Mouse (Mus musculus) embryonic facial prominence, embryonic 15.5 days (tissue): ENCODE measurements around the gene Tcf12. TPM values are rescaled to one million over a fixed set of nuclear protein-coding genes. Genes with fewer than 3 reads are reported as not detected.

Experiments
- ATAC-seq: fragments of 200-750 bp; cut with Nextera tagmentation; 2 replicates; pipeline ENCODE4 v1.8.0; 2017; ENCODE audit warnings: low read depth, moderate TSS enrichment; ENCODE audit not compliant: insufficient number of reproducible peaks, low FRiP score, low TSS enrichment
- H3K27ac ChIP-seq: fragments of 300-500 bp; sonication (generic); replicated peaks from 2 replicates; pipeline ENCODE4 v1.5.1; 2015; ENCODE audit warnings: mild to moderate bottlenecking, inconsistent platforms
- H3K27me3 ChIP-seq: fragments of 300-500 bp; sonication (generic); 2 replicates; pipeline ENCODE4 v1.6.1; 2015; ENCODE audit warnings: inconsistent platforms
- H3K36me3 ChIP-seq: fragments of 300-500 bp; sonication (generic); 2 replicates; pipeline ENCODE4 v1.6.1; 2015; ENCODE audit warnings: mild to moderate bottlenecking, inconsistent platforms
- H3K4me1 ChIP-seq: fragments of 300-500 bp; sonication (generic); 2 replicates; pipeline ENCODE4 v1.6.1; 2015; ENCODE audit warnings: inconsistent platforms
- H3K4me2 ChIP-seq: fragments of 300-500 bp; sonication (generic); replicated peaks from 2 replicates; pipeline ENCODE4 v1.6.1; 2015; ENCODE audit warnings: mild to moderate bottlenecking, inconsistent platforms
- H3K4me3 ChIP-seq: fragments of 300-500 bp; sonication (generic); replicated peaks from 2 replicates; pipeline ENCODE4 v1.5.1; 2015; ENCODE audit warnings: mild to moderate bottlenecking, inconsistent platforms
- H3K9ac ChIP-seq: fragments of 300-500 bp; sonication (generic); 2 replicates; pipeline ENCODE4 v1.6.1; 2015; ENCODE audit warnings: inconsistent platforms
- H3K9me3 ChIP-seq: fragments of 300-500 bp; sonication (generic); replicated peaks from 2 replicates; pipeline ENCODE4 v1.6.1; 2016; ENCODE audit warnings: inconsistent platforms
- WGBS: fragments of 180-500 bp; shearing (Covaris S2); methylation state at CpG from one replicate; pipeline ENCODE4 v1.1.7; 2015; 5-methylcytosine and 5-hydroxymethylcytosine counted together
- microRNA-seq: library from miRNA; unstranded; fragments of <30 nt; microRNA quantifications from one replicate; pipeline ENCODE4, GENCODE M21; 2016; ENCODE audit warnings: borderline number of aligned reads
- polyA plus RNA-seq: library from polyadenylated mRNA; unstranded; fragments of >200 nt; fragmentation: Nextera tagmentation; extraction: Ambion mirVana; gene quantifications from 2 replicates; pipeline ENCODE4 v1.2.1, GENCODE M21; 2015

Gene Tcf12
- polyA plus RNA-seq, 1 experiment from 2014 or later: 104 TPM

- H3K9ac ChIP-seq: no peak overlapping the region
- ATAC-seq: no peak
- H3K4me2 ChIP-seq: no peak overlapping the region
- peaks cover 4% of the 10 kb centered on the region; the same call in 1 of the 2 replicates for H3K4me1 ChIP-seq
- H3K36me3 ChIP-seq: no peaks in the 10 kb centered on the region
- no peaks in the 10 kb centered on the region for H3K9me3 ChIP-seq
- no peak overlapping the region for H3K4me3 ChIP-seq
- H3K27ac ChIP-seq: no peak overlapping the region
- H3K27me3 ChIP-seq: no peaks in the 10 kb centered on the region
- WGBS: 35% methylated on average over 6 of the region's 6 CpGs
Measured at GRCm38 (mm10) chr9:71804116-71804515, 307.6 kb downstream of the Tcf12 start.

- Histone ChIP-seq H3K27me3 (no peaks in the 10 kb centered on the region), H3K9ac (no peak overlapping the region), H3K9me3 (no peaks in the 10 kb centered on the region), H3K4me3 (no peak overlapping the region), H3K27ac (no peak overlapping the region), H3K36me3 (no peaks in the 10 kb centered on the region), H3K4me1 (peaks cover 6% of the 10 kb centered on the region), H3K4me2 (no peak overlapping the region)
- ATAC-seq: no peak
- WGBS: 62% methylated on average over 7 of the region's 7 CpGs
Measured at GRCm38 (mm10) chr9:71803281-71803680, 308.4 kb downstream of the Tcf12 start.

GRCm38 (mm10) chr9:71799598-71799997, 312.1 kb downstream of the Tcf12 start:
- no peaks in the 10 kb centered on the region for H3K36me3 ChIP-seq
- H3K9me3 ChIP-seq: no peaks in the 10 kb centered on the region
- 88% methylated on average over 5 of the region's 5 CpGs for WGBS
- no peaks in the 10 kb centered on the region for H3K27me3 ChIP-seq
- no peak overlapping the region for H3K4me2 ChIP-seq
- no peak overlapping the region for H3K4me3 ChIP-seq
- H3K4me1 ChIP-seq: peaks cover 7% of the 10 kb centered on the region
- ATAC-seq: no peak
- H3K9ac ChIP-seq: no peak overlapping the region
- H3K27ac ChIP-seq: no peak overlapping the region

- Histone ChIP-seq H3K9me3 (no peaks in the 10 kb centered on the region), H3K9ac (no peak overlapping the region), H3K36me3 (no peaks in the 10 kb centered on the region), H3K27me3 (no peaks in the 10 kb centered on the region), H3K4me2 (no peak overlapping the region), H3K4me3 (no peak overlapping the region), H3K27ac (no peak overlapping the region), H3K4me1 (peaks cover 7% of the 10 kb centered on the region)
- no peak for ATAC-seq
- 41% methylated on average over 5 of the region's 5 CpGs for WGBS
Measured at GRCm38 (mm10) chr9:71798176-71798575, 313.5 kb downstream of the Tcf12 start.

Small RNA genes within 50 kb of the gene (microRNA-seq; reads per million reads assigned to microRNA genes)
- not detected for gene Gm27450

Other genes with a start within 250 kb of the Tcf12 start
- 34.8 and 36.5 TPM in 2 replicates for gene Zfp280d, start 163.0 kb upstream of the Tcf12 start, polyA plus RNA-seq